Mouse (Mus musculus) thymus, adult 18-20 months (tissue): ENCODE results near the gene Cep104.
A peak's percentile ranks its signal among the peaks of the same experiment; 100 is the strongest.

Source experiments
- DNase-seq, 2 experiments: peaks; one replicate each; pipeline ENCODE4 v3.0.0; 2022; ENCODE audit warnings: mixed read lengths in 2 of 2

Cep104 gene

GRCm38 (mm10) chr4:153974431-153975291 is at the start of gene Cep104, which contains the start of gene Dffb:
Gene Cep104 (plus strand): TSS chr4:153975194.
Gene Dffb (minus strand): TSS chr4:153975126.
- peak; percentile 78 to 79 for DNase-seq

DNA sequence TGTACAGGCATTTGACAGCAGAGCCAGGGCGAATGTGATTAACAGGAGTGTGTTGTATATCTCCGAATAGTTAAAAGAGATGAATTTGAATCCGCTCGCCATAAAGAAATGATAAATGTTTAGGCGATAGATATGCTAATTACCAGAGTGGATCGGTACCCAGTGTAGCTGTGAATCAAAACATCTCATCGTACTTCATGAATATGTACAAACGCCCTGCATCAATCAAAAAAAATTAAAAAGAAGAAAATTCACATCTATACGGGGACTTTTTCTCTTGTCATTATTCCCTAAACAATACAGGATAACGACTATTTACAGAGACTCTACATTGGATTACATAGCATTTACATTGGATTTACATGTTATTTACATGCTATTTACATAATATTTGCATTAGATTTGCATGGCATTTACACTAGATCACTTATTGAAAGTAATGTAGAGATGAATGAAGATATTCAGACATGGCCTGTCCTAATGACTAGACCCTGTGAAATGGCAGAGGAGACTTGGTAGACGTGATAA is 46.2 kb upstream of the Cep104 start:
- DNase-seq = no peak

- DNase-seq = no peak
These were observed 45.6 kb upstream of the Cep104 start for GRCm38 (mm10) chr4:153929425-153929824.

GRCm38 (mm10) chr4:153929921-153930320 is 45.1 kb upstream of the Cep104 start:
- DNase-seq = no peak

DNA sequence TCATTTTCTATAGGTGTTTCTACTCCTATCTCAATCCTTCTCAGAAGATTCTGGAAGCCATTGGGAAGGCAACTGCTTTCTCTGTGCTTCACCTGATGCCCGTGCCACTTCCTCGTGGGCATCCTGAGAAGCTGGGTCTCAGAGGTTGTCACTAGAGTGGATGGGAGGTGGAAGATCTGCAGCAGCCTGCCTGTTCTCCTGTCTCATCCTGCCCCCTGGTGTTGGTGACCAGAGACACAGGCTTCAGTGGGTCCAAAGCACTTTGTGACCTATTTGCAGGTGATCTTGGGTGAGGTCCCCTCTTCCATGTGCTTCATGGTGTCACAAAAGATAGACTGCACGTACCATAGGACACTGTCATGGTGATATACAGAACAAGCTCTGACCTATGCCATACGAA is 31.8 kb upstream of the Cep104 start:
- no peak for DNase-seq

GRCm38 (mm10) chr4:153944261-153944660 is 30.7 kb upstream of the Cep104 start:
- DNase-seq = no peak

GRCm38 (mm10) chr4:153945741-153946140 is 29.3 kb upstream of the Cep104 start:
- DNase-seq = no peak

DNA sequence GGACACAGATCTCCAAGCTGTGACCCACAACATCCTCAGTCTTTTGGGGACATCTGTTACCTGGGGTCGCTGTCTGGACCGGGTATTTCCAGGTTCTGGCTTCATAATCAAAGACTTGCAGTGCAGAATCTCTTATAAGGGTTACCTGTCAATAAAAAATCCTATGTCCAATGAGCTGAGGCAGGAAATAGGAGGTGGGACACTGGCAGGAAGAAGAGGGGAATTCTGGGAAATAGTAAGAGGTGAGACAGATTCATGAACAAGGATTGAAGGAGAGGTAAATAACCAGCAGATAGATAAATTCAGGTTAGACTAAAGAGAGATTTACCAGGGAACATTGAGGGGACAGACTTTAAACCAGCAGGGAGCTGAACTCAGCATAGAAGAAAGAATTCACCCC is 24.6 kb upstream of the Cep104 start:
- DNase-seq = no peak

DNA sequence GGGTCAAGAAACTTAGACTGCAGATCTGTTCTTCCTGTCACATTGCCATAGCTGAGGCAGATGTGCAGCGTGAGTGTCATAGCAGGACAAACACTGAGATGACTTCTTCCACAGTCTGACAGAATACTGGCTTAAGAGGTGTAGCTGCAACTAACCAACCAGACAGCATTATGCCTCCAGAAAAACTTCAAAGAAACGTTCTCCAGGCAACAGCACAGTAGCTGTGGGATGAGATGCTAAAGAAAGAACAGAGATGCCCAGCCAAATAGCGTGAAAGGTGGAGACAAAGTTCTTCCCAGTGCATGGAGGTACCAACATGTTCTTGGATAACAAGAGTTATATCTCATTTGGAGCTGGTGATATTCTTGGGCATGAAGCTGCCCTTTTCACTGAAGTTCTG is 23.8 kb upstream of the Cep104 start:
- DNase-seq = no peak

DNA sequence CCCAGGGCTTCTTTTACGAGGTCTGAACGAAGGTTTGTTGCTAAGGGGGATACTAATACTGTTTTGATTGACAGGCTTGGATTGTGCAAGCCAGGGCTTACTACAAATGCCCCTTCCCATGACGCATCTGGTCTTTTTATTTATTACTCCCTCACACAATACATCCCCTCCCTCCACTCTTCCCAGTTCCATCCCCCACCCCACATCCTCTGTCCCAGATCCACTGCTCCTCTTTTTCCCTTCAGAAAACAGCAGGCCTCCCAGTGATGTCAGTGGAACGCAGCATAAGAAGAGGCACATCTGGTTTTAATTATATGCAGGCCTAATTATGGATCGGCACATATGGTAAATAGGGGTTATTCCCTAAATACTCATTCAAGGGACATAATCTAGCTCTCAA is 23.3 kb upstream of the Cep104 start:
- no peak for DNase-seq

DNA sequence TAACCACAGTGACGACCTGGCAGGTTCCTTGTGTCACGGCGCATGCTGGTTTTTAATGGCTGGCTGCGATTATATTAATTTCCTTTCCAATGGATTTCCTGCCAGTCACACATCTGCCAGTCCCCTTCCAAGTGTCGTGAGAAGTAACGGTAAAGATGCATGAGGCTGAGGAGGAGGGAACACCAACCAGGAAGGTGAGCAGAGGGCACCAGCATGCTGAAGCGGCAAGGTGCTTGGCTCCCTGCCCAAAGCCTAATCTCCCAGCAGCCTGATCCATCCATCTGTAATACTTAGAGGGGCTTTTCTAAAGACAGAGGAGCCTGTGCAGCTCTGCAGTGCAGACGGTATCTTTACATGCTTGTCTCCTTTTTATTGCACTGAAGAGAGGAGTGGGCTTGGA is 19.3 kb upstream of the Cep104 start:
- no peak for DNase-seq

DNA sequence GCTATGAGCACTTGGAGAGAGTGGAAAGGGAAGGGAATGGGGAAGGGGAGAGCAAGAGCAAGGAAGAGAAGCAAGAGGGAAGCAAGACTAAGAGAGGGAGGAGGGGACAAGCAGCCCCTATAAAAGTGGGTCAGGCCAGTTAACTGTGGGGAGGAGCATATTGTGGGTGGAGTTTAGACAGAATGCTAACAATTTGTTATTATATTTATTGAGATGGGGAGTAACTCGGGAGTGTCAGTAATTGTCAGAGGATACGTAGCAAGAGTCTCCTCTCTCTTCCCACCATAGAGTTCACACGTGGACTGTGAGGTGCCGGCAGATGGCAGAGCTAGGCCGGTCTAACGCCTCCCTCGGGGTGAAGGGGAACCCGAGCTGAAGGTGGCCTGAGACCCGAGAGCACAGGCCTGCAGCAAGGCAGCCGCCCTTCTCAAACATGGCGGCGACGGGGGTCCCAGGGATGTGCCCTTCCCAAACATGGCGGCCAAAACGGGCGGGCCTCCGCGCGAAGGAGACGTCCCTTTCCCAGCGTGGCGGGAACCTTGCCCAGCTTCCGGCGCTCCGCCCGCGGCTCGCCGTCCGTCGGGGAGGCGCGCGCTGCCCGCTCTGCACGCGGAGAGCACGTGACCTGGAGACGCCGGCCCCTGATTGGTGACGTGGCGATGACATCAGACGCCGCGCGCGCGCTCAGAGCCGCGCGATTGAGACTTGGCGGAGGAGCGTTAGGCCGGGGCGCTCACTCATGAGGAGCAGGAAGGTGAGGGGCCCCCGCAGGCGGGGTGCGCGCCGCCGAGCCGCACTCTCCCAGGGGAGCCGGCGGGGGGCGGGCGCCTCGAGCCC is 18.2 kb upstream of the Cep104 start, which contains the start of gene A430005L14Rik:
TSS of gene A430005L14Rik (plus strand) at position 669 of the 837 bp plus-strand sequence.
- peak; percentile 96 for DNase-seq

- peak; percentile 17 to 19 for DNase-seq
These were observed 17.3 kb upstream of the Cep104 start for GRCm38 (mm10) chr4:153957444-153958250.

DNA sequence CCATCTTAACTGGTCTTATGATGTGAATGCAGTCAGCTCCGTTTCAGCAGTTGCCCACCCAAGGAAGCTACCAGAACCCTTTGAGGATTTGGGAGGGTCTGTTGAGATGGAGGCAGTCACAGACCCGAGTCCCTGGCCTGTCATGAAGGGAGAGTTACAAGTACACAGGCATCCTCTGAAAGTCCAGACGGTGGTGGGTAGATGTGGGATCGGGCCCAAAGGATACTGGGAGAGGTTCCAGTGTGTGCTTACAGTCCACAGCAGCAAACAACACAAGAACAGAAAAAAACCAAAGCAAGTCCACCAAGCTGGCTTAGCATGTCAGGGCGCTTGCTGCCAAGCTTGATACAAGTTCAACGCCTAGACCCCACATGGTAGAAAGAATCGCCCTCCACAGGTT is 12.4 kb upstream of the Cep104 start:
- DNase-seq = no peak

GRCm38 (mm10) chr4:153966651-153967050 is 8.3 kb upstream of the Cep104 start:
- DNase-seq = no peak

- DNase-seq = no peak
These were observed 7.4 kb upstream of the Cep104 start for GRCm38 (mm10) chr4:153967556-153967955.

DNA sequence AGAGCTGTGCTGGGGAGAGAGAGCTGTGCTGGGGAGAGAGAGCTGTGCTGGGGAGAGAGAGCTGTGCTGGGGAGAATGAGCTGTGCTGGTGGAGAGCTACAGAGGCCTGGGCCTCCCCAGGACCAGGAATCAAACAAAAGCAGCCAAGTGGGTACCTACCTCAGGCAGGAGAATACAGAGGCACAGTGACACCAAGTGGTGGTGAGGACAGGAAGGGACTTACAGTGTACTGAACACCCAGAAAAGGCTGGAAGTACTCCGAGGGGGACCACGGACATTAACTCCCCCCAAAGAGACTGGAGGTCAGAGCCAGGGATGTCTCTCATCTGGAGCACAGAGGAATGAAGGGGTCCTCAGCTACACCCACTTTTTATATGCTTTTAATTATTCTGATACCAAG is 6.9 kb upstream of the Cep104 start:
- no peak for DNase-seq

- DNase-seq = no peak
These were observed 283 bp downstream of the Cep104 start for GRCm38 (mm10) chr4:153975292-153975662.

- no peak for DNase-seq
These were observed 774 bp downstream of the Cep104 start for GRCm38 (mm10) chr4:153975768-153976167.

- no peak for DNase-seq
These were observed 4.2 kb downstream of the Cep104 start for GRCm38 (mm10) chr4:153979243-153979642.

DNA sequence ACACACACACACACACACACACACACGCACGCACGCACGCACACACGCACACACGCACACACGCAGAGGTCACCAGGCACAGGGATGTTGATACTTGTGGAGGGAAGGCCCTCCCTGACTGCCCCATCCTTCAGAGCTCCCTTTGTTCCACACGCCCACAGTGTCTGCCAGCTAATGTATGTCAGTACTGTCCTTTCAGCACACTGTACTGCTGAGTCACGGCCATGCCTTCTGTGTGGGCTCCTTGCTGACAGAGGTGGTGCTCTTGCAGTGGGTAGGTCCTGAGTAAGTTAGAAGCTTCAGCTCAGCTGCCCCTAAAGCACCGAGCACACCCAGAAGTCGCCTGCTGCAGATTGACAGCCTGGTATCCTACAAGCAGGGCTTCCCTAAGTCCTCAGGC is 5.5 kb downstream of the Cep104 start:
- DNase-seq = no peak

DNA sequence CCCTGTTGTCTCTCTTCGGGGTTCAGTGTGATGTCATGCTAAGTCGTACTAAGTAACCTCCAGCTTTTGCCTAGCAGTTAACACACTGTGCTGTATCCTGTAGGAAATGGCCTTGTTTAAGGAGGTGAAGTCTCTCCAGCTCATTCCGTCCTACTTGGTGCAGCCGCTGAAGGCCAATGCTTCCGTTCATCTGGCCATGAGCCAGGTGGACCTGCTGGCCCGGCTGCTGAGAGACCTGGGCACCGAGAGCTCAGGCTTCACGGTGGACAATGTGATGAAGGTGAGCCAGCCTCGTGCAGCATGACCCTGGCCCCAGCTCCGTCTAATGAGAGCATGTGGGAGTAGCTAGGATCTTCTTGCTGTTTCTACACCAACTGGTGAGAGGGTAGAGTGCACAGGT is 17.7 kb downstream of the Cep104 start:
- DNase-seq = no peak

GRCm38 (mm10) chr4:153993505-153993904 is 18.5 kb downstream of the Cep104 start:
- DNase-seq = no peak
